Mouse (Mus musculus): ENCODE data around the gene Kifc3.
"Not testable (repeated sequence)": the region's sequence is repeated elsewhere in the genome, so short reads cannot be mapped to it uniquely, and the experiment has no call there.

The Kifc3 gene

GRCm38 (mm10) chr8:95202649-95203275 lies at the start of gene Kifc3:
Gene Kifc3 (minus strand): TSS chr8:95202812.
- peak; percentile 89 for DNase-seq

GRCm38 (mm10) chr8:95252056-95252455 lies 49.4 kb upstream of the Kifc3 start:
- no peak for DNase-seq

GRCm38 (mm10) chr8:95249847-95250246 lies 47.2 kb upstream of the Kifc3 start:
- peak; percentile 19 for DNase-seq

GRCm38 (mm10) chr8:95247277-95247676 lies 44.7 kb upstream of the Kifc3 start:
- DNase-seq: no peak

GRCm38 (mm10) chr8:95245180-95245579 lies 42.6 kb upstream of the Kifc3 start:
- peak; percentile 55 for DNase-seq

GRCm38 (mm10) chr8:95243853-95244252 lies 41.2 kb upstream of the Kifc3 start:
- DNase-seq: no peak

GRCm38 (mm10) chr8:95242826-95243571 lies 40.4 kb upstream of the Kifc3 start:
- DNase-seq: peak; percentile 49

- DNase-seq: no peak
These were observed 39.6 kb upstream of the Kifc3 start for GRCm38 (mm10) chr8:95242099-95242825.

- peak; percentile 44 for DNase-seq
These were observed 33.1 kb upstream of the Kifc3 start for GRCm38 (mm10) chr8:95235683-95236082.

- DNase-seq: not testable (repeated sequence)
These were observed 27.5 kb upstream of the Kifc3 start for GRCm38 (mm10) chr8:95230086-95230485.

- no peak for DNase-seq
These were observed 24.5 kb upstream of the Kifc3 start for GRCm38 (mm10) chr8:95227151-95227468.

- DNase-seq: no peak
These were observed 23.9 kb upstream of the Kifc3 start for GRCm38 (mm10) chr8:95226251-95227150.

GRCm38 (mm10) chr8:95223969-95224368 lies 21.4 kb upstream of the Kifc3 start:
- no peak for DNase-seq

GRCm38 (mm10) chr8:95221045-95221444 lies 18.4 kb upstream of the Kifc3 start:
- DNase-seq: no peak

- no peak for DNase-seq
These were observed 18.0 kb upstream of the Kifc3 start for GRCm38 (mm10) chr8:95220571-95220998.

GRCm38 (mm10) chr8:95219623-95220022 lies 17.0 kb upstream of the Kifc3 start:
- DNase-seq: no peak

- DNase-seq: no peak
These were observed 13.2 kb upstream of the Kifc3 start for GRCm38 (mm10) chr8:95215709-95216360.

GRCm38 (mm10) chr8:95209924-95210323 lies 7.3 kb upstream of the Kifc3 start:
- DNase-seq: no peak

GRCm38 (mm10) chr8:95205946-95206345 lies 3.3 kb upstream of the Kifc3 start:
- DNase-seq: no peak

GRCm38 (mm10) chr8:95204039-95204380 lies 1.4 kb upstream of the Kifc3 start:
- peak; percentile 49 for DNase-seq

- DNase-seq: no peak
These were observed 870 bp upstream of the Kifc3 start for GRCm38 (mm10) chr8:95203326-95204038.

Measured in kidney, adult 11 months (tissue).